Mouse (Mus musculus): Measurements from ENCODE around the gene Synpo2l.

DNA sequence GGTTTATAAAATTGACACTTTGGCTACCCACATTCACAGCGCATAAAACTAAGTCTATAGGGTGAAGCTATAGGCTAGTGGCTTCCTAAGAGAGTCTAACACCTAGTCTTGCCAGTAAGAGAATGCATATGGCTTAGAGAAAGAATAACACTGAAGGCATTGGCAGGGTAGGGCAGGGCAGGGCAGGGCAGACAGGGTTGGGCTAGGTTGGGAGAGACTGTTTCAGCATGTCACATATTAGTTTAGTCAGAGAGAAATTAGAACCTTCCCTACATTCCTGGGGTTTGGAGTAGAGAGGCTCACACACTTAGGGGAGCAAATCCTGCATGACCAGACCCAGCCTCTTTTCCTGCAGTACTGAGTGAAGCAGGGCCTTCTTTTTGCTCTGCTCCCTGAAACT is 685 bp downstream of the Synpo2l start:
- TF ChIP-seq POLR2A (IDR thresholded peaks at IDR 0.05; ENCODE audit: borderline replicate concordance, extremely low read depth, low read depth, low read length) (no peak), CTCF (IDR thresholded peaks at IDR 0.05; ENCODE audit: insufficient read depth, low read length) (no peak)

All from lung, adult 2 months (tissue).